Mouse (Mus musculus): ENCODE measurements around the gene Pon2.
"Not testable (repeated sequence)": the region's sequence is repeated elsewhere in the genome, so short reads cannot be mapped to it uniquely, and the experiment has no call there.

Pon2 gene

DNA sequence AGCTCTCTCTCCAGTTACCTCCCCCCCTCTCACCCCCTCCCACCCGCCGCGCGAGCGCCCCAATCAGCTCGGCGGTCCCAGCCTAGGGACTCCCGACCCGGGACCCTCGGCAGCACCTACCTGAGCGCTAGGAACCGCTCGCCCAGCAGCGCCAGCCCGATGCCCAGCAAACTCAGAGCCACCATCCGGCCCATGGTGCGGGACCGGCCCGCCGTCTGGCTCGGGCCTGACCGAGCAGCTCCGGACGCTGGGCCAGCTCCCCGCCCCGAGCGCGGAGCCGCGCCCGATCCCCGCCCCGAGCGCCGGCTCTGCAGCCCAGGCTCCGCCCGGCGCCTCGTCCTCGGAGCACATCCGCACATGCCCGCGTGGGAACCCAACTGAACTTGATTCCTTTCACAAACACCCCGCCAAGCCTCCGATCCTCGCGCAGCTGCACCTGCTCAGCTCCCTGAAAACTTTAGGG, at the start of gene Pon2:
Gene Pon2, minus strand, starts transcription at position 364 of the 463 bp plus-strand sequence.
- DNase-seq (ENCODE audit: low spot score in 2 of 2) = peak in 1 of 2 experiments; percentile 28

DNA sequence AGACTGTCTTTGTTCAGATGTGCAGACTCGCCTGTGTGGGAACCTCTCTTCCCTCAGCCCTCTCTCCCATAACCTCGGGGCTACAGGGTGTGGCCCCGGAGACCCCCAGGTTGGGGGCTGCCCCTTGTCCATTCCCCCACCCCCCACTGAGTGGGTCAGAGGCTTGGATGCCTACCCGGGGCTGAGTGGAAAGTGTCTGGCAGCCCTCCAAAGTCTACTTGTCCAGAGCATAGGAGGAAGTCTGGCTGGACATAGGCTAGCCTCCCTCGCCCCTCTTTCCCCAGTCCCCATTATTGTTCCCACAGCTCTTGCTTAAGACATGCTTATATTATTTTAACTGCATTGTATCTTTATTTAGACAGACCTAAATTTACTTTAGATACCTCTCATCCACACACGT, 46.0 kb upstream of the Pon2 start:
- DNase-seq (ENCODE audit: low spot score in 2 of 2) = no peak

DNA sequence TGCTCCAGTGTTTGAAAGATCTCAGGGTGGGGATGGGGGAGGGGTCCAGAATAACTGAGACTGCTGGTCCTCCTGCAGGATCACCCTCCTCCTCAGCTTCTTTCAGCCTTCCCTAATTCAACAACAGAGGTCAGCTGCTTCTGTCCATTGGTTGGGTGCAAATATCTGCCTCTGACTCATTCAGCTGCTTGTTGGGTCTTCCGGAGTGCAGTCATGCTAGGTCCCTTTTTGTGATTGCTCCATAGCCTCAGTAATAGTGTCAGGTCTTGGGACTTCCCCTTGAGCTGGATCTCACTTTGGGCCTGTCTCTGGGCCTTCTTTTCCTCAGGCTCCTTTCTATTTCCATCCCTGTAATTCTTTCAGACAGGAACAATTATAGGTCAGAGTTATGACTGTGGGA, 41.0 kb upstream of the Pon2 start:
- not testable (repeated sequence) for DNase-seq (ENCODE audit: low spot score in 2 of 2)

DNA sequence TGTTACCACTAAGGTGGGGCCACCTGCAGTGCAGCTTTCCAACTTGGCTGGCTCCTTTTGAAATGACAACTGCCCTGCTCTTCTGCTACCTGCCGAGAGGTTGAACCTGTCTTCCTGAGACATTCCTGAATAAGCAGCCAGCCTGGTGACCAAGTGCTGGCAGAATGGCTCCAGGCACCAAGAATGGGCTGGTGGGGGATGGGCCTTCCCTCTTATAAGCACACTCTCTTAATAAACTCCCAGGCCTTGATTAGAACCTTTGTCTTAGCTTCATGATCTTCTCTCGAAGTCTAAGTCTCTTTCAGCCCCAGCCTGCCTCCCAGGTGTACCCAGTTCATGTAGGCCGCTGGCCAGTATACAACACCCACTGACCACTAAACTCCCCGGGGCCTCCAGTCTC, 40.5 kb upstream of the Pon2 start:
- DNase-seq (ENCODE audit: low spot score in 2 of 2) = not testable (repeated sequence)

DNA sequence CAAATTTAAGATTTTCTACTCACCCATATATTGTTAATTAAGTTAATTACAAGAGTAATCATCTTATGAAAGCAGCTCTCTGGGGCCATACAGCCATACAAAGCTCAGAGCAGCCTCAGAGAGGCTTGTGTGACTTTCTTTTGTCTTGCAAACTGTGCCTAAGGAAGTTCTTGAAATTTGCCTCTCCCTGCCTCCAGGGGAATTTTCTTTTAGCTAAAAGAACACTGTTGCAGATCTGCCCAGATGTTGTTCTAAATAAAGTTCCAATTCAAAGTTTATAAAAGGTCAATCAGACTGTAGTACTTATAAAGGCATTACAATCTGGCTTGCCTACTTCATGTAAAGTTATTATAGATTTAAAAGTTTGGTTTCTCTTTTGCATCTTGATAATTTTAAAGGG, 37.8 kb upstream of the Pon2 start:
- DNase-seq (ENCODE audit: low spot score in 2 of 2) = not testable (repeated sequence)

DNA sequence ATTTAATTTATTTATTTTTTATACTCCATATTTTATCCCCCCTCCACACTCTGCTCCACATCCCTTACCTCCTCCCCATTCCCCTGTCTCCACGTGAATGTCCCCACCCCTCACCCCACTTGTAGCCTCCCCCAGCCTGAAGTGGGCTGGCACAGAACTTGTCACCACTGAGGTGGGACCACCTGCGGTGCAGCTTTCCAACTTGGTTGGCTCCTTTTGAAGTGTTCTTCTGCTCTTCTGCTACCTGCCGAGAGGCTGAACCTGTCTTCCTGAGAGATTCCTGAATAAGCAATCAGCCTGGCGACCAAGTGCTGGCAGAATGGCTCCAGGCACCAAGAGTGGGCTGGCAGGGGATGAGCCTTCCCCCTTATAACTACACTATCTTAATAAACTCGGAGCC, 35.8 kb upstream of the Pon2 start:
- no peak for DNase-seq (ENCODE audit: low spot score in 2 of 2)

DNA sequence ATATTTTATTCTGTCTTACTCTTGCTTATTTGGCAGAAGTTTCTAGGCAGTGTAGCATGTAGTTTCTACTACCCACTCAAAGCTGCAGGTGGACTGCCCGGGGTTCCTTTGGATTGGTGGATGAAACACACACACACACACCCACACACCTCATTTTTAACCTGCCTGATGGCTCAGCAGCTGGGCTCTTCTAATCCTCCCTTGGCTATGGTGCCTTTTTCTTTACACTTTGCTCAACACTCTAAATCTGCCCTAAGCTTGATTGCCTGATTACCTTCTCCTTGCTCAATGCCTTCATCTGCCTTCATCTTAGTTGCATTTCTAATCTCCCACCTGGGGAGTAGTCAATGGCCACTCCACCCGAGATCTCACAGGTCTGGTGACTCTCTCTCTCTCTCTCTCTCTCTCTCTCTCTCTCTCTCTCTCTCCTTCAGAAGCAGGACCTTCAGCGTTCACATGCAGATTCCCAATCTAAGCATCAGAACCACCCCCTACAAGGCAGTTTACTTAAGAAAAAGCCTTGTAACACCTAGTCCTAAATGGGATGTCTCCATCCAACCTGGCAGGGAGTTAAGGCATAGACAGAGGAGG, 34.4 kb upstream of the Pon2 start:
- DNase-seq (ENCODE audit: low spot score in 2 of 2) = peak; percentile 23 to 34

DNA sequence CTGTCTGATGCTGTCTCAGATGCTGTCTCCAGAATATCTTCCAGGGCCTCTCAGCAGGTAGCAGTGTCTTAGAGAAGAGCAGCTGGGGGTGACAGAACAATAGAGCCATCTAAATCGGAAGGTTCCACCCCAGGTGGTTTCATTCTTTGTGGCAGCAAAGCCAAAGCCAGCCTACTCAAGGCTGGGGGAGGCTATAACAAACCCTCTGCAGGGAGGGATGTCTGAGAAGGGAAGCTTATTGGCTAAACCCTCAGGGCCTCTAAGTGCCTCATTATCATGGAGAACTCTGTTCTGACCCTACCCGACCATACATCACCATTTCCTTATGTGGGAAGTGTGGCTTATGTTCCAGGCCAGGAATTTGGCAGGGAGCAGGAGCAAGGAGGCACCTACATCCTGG, 26.9 kb upstream of the Pon2 start:
- no peak for DNase-seq (ENCODE audit: low spot score in 2 of 2)

DNA sequence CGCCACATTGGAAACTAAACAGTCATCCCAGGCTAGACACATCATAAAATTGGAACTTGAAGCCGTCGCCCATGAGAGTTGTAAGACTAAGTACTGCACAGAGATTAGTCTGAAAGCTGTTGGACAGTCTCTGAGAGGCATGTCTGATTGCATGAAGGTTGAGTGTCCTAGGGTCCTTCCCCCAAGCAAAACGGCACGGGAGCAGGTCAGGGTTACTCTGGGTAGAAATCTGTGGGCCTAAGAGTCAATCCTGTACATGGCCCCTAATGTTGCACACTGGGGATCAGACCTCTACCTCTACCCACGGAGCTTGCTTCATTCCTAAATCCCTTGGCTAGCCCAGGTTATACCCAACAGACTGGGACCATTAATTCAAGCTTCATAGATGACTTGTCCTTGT, 25.8 kb upstream of the Pon2 start:
- not testable (repeated sequence) for DNase-seq (ENCODE audit: low spot score in 2 of 2)

DNA sequence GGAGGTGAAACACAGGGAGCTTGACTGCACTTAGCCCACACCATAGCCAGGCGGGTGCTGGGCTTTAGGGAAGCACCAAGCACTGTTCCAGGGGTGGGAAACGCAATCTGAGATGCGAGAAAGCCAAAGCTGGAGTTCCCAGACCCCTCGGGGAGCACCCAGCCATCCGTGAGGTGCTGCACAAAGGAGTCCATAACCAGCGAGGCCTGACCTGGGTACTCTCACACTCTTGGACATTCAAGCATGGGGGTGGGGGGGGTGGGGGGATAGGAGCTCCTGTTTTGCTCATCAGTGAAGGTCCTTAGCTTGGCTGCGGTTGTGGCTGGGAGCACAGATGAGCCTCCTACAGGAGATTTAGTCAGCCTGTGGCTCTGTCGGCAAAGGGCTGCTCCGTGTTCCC, 18.4 kb upstream of the Pon2 start:
- no peak for DNase-seq (ENCODE audit: low spot score in 2 of 2)

DNA sequence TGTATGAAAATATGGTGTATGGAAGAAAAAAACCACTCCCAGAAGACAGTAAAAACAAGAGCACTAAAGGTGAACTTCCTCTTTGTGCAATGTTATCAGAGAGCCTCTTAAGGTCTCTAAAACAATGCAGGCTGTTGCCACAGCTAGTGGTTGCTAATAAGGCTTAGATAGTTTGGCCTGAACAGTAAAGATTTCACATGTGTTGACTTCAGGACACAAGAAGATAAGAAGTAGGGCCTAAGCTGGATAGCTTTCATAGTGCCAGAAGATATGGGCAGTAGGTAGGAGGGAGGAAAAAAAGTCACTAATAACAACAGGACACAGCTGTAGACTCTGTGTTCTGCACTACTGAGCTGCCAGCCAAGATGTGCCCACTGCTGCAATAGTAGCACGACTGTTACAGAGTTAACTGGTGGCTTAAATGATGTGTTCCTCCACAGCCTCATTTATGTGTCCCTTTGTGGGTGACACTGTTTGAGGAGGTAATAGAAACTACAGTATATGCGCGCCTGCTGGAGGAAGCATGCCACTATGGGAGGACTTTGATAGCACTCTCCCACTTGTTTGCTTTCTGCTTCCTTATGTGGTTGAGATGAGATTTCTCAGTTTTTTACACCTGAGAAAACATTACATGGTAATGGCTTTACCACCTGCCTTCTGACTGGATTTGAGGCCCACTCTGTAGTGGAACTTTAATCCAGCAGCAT, 17.0 kb upstream of the Pon2 start:
- no peak for DNase-seq (ENCODE audit: low spot score in 2 of 2)

DNA sequence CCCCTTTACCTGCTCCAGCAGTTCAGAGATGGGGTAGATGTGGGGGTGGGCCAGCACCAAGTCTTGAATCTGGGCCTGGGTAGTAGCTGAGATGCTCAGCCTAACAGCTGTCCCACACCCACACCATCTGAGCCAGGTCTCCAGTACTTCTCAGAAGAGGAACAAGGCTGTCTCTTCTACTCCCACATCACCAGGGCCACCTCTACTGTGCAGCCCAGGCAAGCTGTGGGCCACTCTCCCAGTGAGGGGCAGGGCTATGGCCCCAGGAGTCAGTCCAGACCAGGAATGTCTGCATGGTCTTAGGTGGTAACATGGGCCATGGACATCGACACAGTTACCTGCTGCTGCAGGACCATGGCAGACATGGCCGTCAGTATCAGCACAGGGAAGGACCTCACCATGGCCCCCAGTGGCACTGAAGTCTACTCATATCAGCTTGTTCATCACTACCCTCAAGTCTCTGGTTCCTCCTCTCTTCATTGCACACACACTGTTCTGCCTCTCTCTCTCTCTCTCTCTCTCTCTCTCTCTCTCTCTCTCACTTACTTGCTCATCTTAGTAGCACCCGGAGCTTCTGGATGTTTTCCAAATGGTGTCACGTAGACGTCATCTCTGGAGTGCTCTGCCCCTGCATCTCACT, 15.8 kb upstream of the Pon2 start:
- no peak for DNase-seq (ENCODE audit: low spot score in 2 of 2)

DNA sequence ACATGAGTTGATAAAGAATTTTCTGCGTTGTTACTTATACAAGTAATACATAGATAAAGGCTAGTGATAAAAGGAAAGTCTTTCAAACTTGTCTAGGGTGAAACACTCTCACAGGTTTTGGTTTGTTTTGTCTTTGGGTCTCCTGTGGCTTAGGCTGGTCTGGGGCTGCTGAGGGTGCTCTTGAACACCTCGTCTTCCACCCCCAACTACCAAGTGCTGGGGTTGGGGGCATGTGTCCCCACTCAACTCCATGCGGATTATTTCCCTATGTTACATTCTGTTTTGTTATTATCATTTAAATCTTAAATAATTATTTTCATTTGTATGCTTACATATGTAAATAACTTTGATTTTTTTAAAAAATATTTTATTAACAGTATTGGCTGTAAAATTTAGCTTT, 12.2 kb upstream of the Pon2 start:
- no peak for DNase-seq (ENCODE audit: low spot score in 2 of 2)

DNA sequence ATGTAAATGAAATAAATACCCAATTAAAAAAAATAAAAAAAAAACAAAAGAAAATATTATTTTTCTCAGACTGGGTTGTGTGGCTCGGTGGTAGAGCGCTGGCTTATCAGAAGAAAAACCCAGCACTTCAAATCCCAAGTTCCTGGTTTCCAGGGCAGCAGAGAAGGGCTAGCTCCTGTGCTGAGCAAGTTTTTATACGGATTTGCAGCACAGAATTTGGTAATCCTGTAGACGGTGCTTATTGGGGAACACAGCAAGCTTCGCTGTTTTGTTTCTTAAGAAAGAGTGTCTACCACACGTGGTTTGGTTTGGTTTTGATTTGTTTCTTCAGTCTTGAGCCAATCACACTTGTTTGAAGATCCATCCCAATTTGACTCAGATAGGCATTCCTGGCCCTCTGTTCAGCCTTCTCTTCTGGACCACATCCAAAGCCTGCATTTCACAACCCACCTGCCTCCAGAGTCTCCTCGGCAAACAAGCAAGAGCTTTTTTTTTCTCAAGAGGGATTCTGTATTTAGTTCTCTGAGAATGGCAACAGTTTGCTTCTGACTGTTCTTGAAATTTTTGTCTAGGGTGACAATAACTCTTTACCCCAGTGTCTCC, 11.4 kb upstream of the Pon2 start:
- DNase-seq (ENCODE audit: low spot score in 2 of 2) = peak; percentile 24 to 33

DNA sequence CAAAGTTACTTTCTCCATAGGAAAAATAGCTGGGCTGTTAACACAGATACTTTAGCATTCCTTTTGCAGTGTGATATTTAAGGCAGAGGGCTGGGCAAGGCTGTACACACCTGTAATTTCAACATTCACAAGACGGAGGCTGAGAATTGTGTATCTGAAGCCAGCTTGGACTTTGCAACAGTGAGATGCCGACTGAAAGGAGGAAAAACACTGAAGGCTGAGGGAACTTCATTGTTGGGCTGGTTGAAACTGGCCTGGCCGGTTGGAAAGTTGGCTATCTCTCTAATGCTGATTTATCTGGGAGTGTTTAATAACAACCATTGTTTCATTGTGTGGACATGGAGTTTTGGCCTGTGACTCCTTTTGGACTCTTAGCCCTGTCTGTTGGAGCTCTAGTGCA, 7.7 kb upstream of the Pon2 start:
- DNase-seq (ENCODE audit: low spot score in 2 of 2) = no peak

DNA sequence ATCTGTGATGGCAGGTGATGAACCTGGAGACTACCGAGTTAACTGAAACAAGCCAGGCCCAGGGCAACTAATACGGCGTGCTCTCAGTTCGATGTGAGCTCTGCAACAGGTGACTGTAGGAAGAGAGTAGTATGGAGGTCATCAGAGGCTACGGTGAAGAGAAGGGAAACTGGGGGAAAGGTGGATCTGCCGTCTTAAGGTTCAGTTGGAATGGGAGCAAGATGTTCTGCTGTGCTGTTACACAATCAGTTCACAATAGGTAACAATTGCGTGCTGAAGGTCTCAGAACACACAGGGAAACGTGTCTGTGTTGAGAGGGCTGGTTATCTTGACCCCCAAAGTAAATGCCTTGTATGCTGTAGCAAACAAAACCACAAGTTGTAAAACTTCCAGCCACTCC, 6.7 kb upstream of the Pon2 start:
- DNase-seq (ENCODE audit: low spot score in 2 of 2) = no peak

DNA sequence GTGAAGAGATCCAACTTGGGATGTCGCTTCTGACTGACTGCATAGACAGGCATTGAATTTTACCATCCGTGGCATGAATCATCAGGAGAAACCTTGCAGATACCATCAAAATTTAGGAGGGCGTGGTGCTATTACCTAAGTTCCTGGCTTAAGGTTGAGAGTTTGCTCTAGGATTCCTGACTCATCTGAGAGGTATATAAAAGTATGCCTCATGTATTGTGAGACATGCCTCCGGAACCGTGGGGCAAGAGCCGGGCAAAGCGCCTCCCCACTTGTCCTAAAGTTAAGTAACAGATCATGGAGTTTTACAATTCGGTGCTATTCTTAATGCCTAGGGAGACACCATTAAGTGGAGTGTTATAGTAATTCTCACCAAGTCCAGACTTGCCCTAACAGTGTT, 2.4 kb upstream of the Pon2 start:
- no peak for DNase-seq (ENCODE audit: low spot score in 2 of 2)

DNA sequence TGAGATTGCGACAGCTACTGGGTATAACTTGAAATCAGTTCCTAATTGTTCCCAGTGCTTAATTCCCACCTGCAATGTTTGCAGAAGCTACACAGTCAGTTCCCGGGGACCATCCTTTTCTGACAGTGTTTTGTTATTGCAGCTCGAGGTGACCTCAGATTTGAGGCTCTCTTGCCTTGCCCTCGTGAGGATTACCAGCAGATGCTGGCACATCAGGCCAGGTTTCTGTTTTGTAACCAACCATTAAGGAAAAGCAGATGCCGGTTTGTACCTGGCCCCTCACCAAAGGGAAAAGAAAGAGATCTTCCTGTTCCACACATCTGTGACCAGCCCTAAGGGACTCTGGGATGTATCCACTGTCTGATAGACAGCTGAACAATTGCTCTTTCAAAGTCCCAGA, 1.3 kb upstream of the Pon2 start:
- DNase-seq (ENCODE audit: low spot score in 2 of 2) = no peak

DNA sequence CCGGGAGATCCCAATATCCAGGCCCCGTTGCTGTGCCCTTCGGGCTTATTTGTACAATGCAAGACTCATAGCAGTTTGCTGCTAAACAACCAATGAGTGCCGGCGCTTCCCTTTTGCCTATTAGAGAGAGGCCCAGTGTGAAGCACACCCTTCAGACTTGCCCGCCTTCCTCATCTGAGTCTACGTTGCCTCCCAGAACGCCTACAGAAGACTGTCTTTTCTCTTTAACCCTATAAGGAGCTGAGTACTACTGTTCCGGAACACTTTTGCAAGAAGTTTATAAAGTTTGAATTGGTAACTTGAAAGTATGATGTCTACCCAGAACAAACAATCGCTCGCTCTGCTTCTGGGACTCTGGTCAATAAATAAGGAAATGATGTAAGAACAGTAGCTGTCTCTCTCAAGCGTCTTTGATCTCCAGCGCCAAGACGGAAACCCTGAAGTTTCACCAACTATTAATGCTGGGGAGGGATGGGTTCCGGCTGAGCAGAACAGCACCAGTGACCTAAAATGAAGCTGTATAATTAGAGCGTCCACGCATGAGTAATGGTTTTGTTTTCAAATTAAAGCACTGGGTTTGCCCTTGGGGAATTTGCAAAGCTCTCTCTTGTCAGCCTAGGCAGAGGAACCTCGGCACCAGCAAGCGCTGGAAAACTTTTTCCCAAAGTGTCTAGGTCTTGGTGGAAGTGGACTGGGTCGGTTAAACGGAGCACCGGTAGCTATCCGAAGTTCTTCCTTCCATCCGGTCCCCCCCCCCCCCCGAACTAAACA, 749 bp downstream of the Pon2 start:
- no peak for DNase-seq (ENCODE audit: low spot score in 2 of 2)

DNA sequence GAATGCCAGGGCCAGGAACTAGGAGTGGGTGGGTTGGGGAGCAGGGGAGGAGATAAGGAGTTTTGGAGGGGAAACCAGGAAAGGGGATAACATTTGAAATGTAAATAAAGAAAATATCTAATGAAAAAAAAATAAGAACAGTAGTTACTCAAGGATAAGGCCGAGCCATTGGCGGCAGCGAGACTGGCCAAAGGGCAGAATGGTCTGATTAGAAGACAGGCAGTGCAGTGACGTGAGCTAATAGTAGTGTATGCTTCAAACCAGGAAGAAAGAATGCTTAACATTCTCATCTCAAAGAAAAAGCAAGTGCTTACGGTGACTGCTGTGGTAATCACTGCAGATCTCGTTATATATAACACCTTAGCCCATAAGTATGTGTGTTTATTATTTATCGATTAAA, 2.2 kb downstream of the Pon2 start:
- no peak for DNase-seq (ENCODE audit: low spot score in 2 of 2)

DNA sequence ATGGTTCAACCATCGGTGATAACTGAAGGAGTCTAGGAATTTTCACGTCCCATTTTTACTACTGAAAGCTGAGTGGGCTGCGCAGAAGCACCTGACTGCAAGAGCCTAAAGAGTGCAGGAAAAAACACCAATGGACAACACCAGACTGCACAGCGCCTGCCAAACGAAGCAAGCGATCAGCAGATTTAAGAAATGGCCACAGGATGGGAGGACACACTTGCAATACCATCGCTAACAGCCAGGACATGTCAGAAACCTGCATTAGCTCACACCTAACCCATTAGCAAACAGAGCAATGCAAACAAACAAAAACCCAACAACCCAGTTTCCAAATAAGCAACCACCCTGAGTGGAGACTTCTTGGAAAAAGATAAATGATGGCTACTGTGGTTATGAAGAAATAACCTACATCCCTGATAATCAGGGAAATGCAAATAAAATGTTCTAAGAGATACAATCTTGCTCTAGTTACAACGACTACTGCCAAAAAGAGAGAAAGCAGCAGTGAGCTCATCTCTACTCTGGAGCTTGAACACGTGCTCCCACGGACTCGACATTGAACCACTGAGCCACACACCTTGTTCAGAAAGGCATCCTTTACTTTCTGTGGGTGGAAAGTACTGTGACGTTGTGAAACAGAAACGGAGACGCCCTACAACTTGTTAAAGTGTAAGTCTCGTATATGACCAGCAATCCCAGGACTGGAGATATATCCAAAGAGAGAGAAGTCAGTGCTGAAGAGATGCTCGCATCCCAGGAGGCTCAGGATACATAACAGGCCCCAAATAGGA, 3.4 kb downstream of the Pon2 start:
- no peak for DNase-seq (ENCODE audit: low spot score in 2 of 2)
